In genomic region chr1:52668743-52669323, GRCm38 (mm10) we compare ENCODE assay signal across 25 mouse cellular contexts. TPM values are rescaled to one million over a fixed set of nuclear protein-coding genes. Genes with fewer than 3 reads are reported as not detected.
DNase-seq lines count a peak whose midpoint lies in the region; ATAC-seq and TF ChIP-seq lines count a peak whose summit lies in the region.
"Had no signal": no experiment of that assay in that cellular context is flagged by ENCODE, and none has a peak within 500 bp of the region (broad histone marks: within the 10 kb centered on the region; RNA-seq: fewer than 3 reads in every experiment).

No protein-coding gene starts in this region.

- no peaks in the 10 kb centered on the region for H3K36me3 ChIP-seq in forebrain, embryonic 14.5 days (ENCODE audit: control insufficient read depth, insufficient read depth, low read length)
- no peaks in the 10 kb centered on the region for H3K36me3 ChIP-seq in forebrain, embryonic 12.5 days (replicated peaks)
- no peaks in the 10 kb centered on the region for H3K36me3 ChIP-seq in heart, embryonic 14.5 days (ENCODE audit: control insufficient read depth, insufficient read depth, low read length)
- 0 out of 2 replicates have a peak, but pooled peaks cover 4% of the 10 kb centered on the region for H3K36me3 ChIP-seq in midbrain, embryonic 13.5 days
- no peaks in the 10 kb centered on the region for H3K36me3 ChIP-seq in midbrain, embryonic 11.5 days (ENCODE audit: control insufficient read depth, insufficient read depth, low read length)
- H3K36me3 ChIP-seq: embryonic facial prominence, embryonic 15.5 days; G1E; limb, embryonic 13.5 days; stomach, embryonic 15.5 days had no signal

- H3K4me1 ChIP-seq in forebrain, embryonic 14.5 days (ENCODE audit: control insufficient read depth, insufficient read depth, low read length), result no peaks in the 10 kb centered on the region; the same call in 1 of the 2 replicates
- peaks cover 7% of the 10 kb centered on the region; the same call in 1 of the 2 replicates for H3K4me1 ChIP-seq in forebrain, embryonic 12.5 days
- peaks cover 2 to 10% of the 10 kb centered on the region in 2 experiments; a peak in 3 of 4 replicates for H3K4me1 ChIP-seq in heart, embryonic 14.5 days (ENCODE audit: control insufficient read depth in 2 of 2, insufficient read depth in 2 of 2, low read length in 2 of 2)
- H3K4me1 ChIP-seq in midbrain, embryonic 13.5 days (replicated peaks), result peaks cover 8% of the 10 kb centered on the region
- no peaks in the 10 kb centered on the region; the same call in 1 of the 2 replicates for H3K4me1 ChIP-seq in midbrain, embryonic 11.5 days (ENCODE audit: control insufficient read depth, insufficient read depth, low read length)
- H3K4me1 ChIP-seq: embryonic facial prominence, embryonic 15.5 days; limb, embryonic 13.5 days; stomach, embryonic 15.5 days had no signal

- no peak overlapping the region for H3K4me3 ChIP-seq in forebrain, embryonic 14.5 days (ENCODE audit: low read depth, low read length)
- no peak overlapping the region for H3K4me3 ChIP-seq in forebrain, embryonic 12.5 days (replicated peaks)
- H3K4me3 ChIP-seq in heart, embryonic 14.5 days (ENCODE audit: control insufficient read depth in 1 of 2, insufficient read depth in 1 of 2, low read depth in 1 of 2, low read length in 2 of 2), result no peak overlapping the region
- H3K4me3 ChIP-seq in midbrain, embryonic 13.5 days (replicated peaks), result no peak overlapping the region
- H3K4me3 ChIP-seq in midbrain, embryonic 11.5 days (ENCODE audit: low read depth, low read length), result no peak overlapping the region
- H3K4me3 ChIP-seq: embryonic facial prominence, embryonic 15.5 days; limb, embryonic 13.5 days; megakaryocyte, embryonic 14.5 days; stomach, embryonic 15.5 days had no signal

- peak; percentile 48 for ATAC-seq in forebrain, embryonic 14.5 days
- no peak for ATAC-seq in forebrain, embryonic 12.5 days (ENCODE audit: low FRiP score)
- ATAC-seq in heart, embryonic 14.5 days (ENCODE audit: insufficient number of reproducible peaks, insufficient read depth, low FRiP score, low read depth), result no peak
- ATAC-seq in midbrain, embryonic 13.5 days, result peak; percentile 59
- ATAC-seq in midbrain, embryonic 11.5 days (ENCODE audit: low FRiP score), result no peak
- ATAC-seq: intestine, postnatal 0 days; lung, postnatal 0 days had no signal

- H3K9me3 ChIP-seq in forebrain, embryonic 14.5 days (replicated peaks; ENCODE audit: control insufficient read depth, low read length), result no peaks in the 10 kb centered on the region
- H3K9me3 ChIP-seq in forebrain, embryonic 12.5 days, result no peaks in the 10 kb centered on the region
- H3K9me3 ChIP-seq in heart, embryonic 14.5 days (ENCODE audit: control insufficient read depth, low read length), result peaks cover 5% of the 10 kb centered on the region; the same call in 1 of the 2 replicates
- no peaks in the 10 kb centered on the region for H3K9me3 ChIP-seq in midbrain, embryonic 13.5 days
- no peaks in the 10 kb centered on the region for H3K9me3 ChIP-seq in midbrain, embryonic 11.5 days (ENCODE audit: control insufficient read depth, low read length)
- H3K9me3 ChIP-seq: embryonic facial prominence, embryonic 15.5 days; G1E; limb, embryonic 13.5 days; stomach, embryonic 15.5 days had no signal

- DNase-seq in forebrain, embryonic 14.5 days (ENCODE audit: low spot score), result peak; percentile 47
- DNase-seq in heart, adult 8-10 months (ENCODE audit: low spot score), result no peak
- DNase-seq in midbrain, embryonic 11.5 days (ENCODE audit: low spot score, missing footprints), result no peak
- DNase-seq in brain, embryonic 14.5 days (ENCODE audit: low read depth), result peak; percentile 77
- DNase-seq in thymus, postnatal 25 days, result no peak
- DNase-seq: adrenal gland, postnatal 14 days; cerebellum, adult 18-20 months; cerebellum, postnatal 10 days; gastrocnemius, postnatal 25 days; heart, adult 11 months; kidney, postnatal 25 days; lung, postnatal 4 days; right cerebral cortex, postnatal 25 days had no signal

- no peak overlapping the region for H3K9ac ChIP-seq in forebrain, embryonic 14.5 days (ENCODE audit: low read length)
- no peak overlapping the region for H3K9ac ChIP-seq in forebrain, embryonic 12.5 days
- peak overlapping the region; percentile 10; the same call in 1 of the 2 replicates for H3K9ac ChIP-seq in heart, embryonic 14.5 days (ENCODE audit: low read length)
- no peak overlapping the region for H3K9ac ChIP-seq in midbrain, embryonic 13.5 days (replicated peaks)
- no peak overlapping the region for H3K9ac ChIP-seq in midbrain, embryonic 11.5 days (ENCODE audit: low read length)
- H3K9ac ChIP-seq: embryonic facial prominence, embryonic 15.5 days; hindbrain, embryonic 14.5 days; limb, embryonic 13.5 days; stomach, embryonic 15.5 days had no signal

- H3K4me2 ChIP-seq in forebrain, embryonic 14.5 days (ENCODE audit: low read length), result no peak overlapping the region
- no peak overlapping the region for H3K4me2 ChIP-seq in forebrain, embryonic 12.5 days
- H3K4me2 ChIP-seq in heart, embryonic 14.5 days (ENCODE audit: low read length), result no peak overlapping the region
- no peak overlapping the region for H3K4me2 ChIP-seq in midbrain, embryonic 13.5 days (replicated peaks)
- H3K4me2 ChIP-seq in midbrain, embryonic 11.5 days, result no peak overlapping the region
- H3K4me2 ChIP-seq: embryonic facial prominence, embryonic 15.5 days; hindbrain, embryonic 14.5 days; limb, embryonic 13.5 days; liver, embryonic 11.5 days; stomach, embryonic 15.5 days had no signal

- H3K27ac ChIP-seq in forebrain, embryonic 14.5 days (ENCODE audit: low read depth, low read length), result no peak overlapping the region
- H3K27ac ChIP-seq in forebrain, embryonic 12.5 days, result no peak overlapping the region
- H3K27ac ChIP-seq in heart, embryonic 14.5 days (replicated peaks in 1 of 2; ENCODE audit: control insufficient read depth in 1 of 2, insufficient read depth in 1 of 2, low read depth in 2 of 2, low read length in 2 of 2), result peak overlapping the region in 1 of 2 experiments; percentile 17; a peak in 1 of 4 replicates
- peak overlapping the region; percentile 56 for H3K27ac ChIP-seq in midbrain, embryonic 13.5 days
- H3K27ac ChIP-seq in midbrain, embryonic 11.5 days (ENCODE audit: low read depth, low read length), result no peak overlapping the region
- H3K27ac ChIP-seq: embryonic facial prominence, embryonic 15.5 days; hindbrain, embryonic 14.5 days; limb, embryonic 13.5 days; stomach, embryonic 15.5 days had no signal

- TF ChIP-seq CTCF in brain, embryonic 14.5 days (IDR thresholded peaks at IDR 0.05; ENCODE audit: borderline replicate concordance, extremely low read depth, insufficient read depth, insufficient read length), result no peak

- 23% methylated on average over 7 of the region's 7 CpGs for WGBS in forebrain, embryonic 14.5 days
- WGBS in forebrain, embryonic 12.5 days, result 25% methylated on average over 7 of the region's 7 CpGs
- WGBS in heart, embryonic 14.5 days, result 27% methylated on average over 7 of the region's 7 CpGs
- WGBS in midbrain, embryonic 13.5 days, result 24% methylated on average over 7 of the region's 7 CpGs
- 34% methylated on average over 7 of the region's 7 CpGs for WGBS in midbrain, embryonic 11.5 days

- TF ChIP-seq POLR2A in brain, embryonic 14.5 days (IDR thresholded peaks at IDR 0.05; ENCODE audit: borderline replicate concordance, extremely low read depth, insufficient read depth, insufficient read length, poor library complexity, severe bottlenecking), result no peak

- H3K27me3 ChIP-seq in forebrain, embryonic 14.5 days (replicated peaks; ENCODE audit: control insufficient read depth, insufficient read depth, low read length), result no peaks in the 10 kb centered on the region
- no peaks in the 10 kb centered on the region for H3K27me3 ChIP-seq in forebrain, embryonic 12.5 days
- no peaks in the 10 kb centered on the region for H3K27me3 ChIP-seq in heart, embryonic 14.5 days (ENCODE audit: control insufficient read depth, insufficient read depth, low read length)
- H3K27me3 ChIP-seq in midbrain, embryonic 13.5 days, result no peaks in the 10 kb centered on the region
- H3K27me3 ChIP-seq in midbrain, embryonic 11.5 days (ENCODE audit: control insufficient read depth, insufficient read depth, low read length), result no peaks in the 10 kb centered on the region
- H3K27me3 ChIP-seq: embryonic facial prominence, embryonic 15.5 days; limb, embryonic 13.5 days; megakaryocyte, embryonic 14.5 days; stomach, embryonic 15.5 days had no signal

RNA-seq across cellular contexts. Expression of gene Nemp2, which starts 38.3 kb away (rescaled TPM):
- polyA plus RNA-seq in forebrain, embryonic 14.5 days (2014; fragmentation: Nextera tagmentation; extraction: Ambion mirVana), result 9.5 and 10.1 TPM in 2 replicates
- 10.9 and 12.2 TPM in 2 replicates for polyA plus RNA-seq in forebrain, embryonic 12.5 days (2016; fragmentation: Nextera tagmentation; extraction: Ambion mirVana)
- polyA plus RNA-seq in heart, embryonic 14.5 days (2014; fragmentation: Nextera tagmentation; extraction: Ambion mirVana), result 5.6 and 6.3 TPM in 2 replicates
- 1 to 10 TPM in 1 of 4 experiments, under 1 TPM in 3; 0.71 to 1.3 (median 0.93) TPM for total RNA-seq in heart, adult 8-10 months (2022)
- polyA plus RNA-seq in midbrain, embryonic 13.5 days (2015; fragmentation: Nextera tagmentation; extraction: Ambion mirVana), result 7.7 and 8.0 TPM in 2 replicates
- 9.2 and 12.6 TPM in 2 replicates for polyA plus RNA-seq in midbrain, embryonic 11.5 days (2014; fragmentation: Nextera tagmentation; extraction: Ambion mirVana)
- polyA plus RNA-seq in brain, embryonic 14.5 days (2012; rRNA removed), result 19.9 and 25.6 TPM in 2 replicates

RNA-seq across cellular contexts. Expression of gene Mfsd6, which starts 58.4 kb away (rescaled TPM):
- polyA plus RNA-seq in forebrain, embryonic 14.5 days (2014; fragmentation: Nextera tagmentation; extraction: Ambion mirVana), result 4.3 and 7.2 TPM in 2 replicates
- polyA plus RNA-seq in forebrain, embryonic 12.5 days (2016; fragmentation: Nextera tagmentation; extraction: Ambion mirVana), result 3.9 and 4.0 TPM in 2 replicates
- 5.3 and 5.7 TPM in 2 replicates for polyA plus RNA-seq in heart, embryonic 14.5 days (2014; fragmentation: Nextera tagmentation; extraction: Ambion mirVana)
- 10 to 100 TPM; 19.9 to 22.8 (median 21.4) TPM for total RNA-seq in heart, adult 8-10 months (2022)
- 7.0 and 8.1 TPM in 2 replicates for polyA plus RNA-seq in midbrain, embryonic 13.5 days (2015; fragmentation: Nextera tagmentation; extraction: Ambion mirVana)
- 3.1 and 3.4 TPM in 2 replicates for polyA plus RNA-seq in midbrain, embryonic 11.5 days (2014; fragmentation: Nextera tagmentation; extraction: Ambion mirVana)
- polyA plus RNA-seq in brain, embryonic 14.5 days (2012; rRNA removed), result 14.3 and 21.8 TPM in 2 replicates

Comparison
In these comparisons a context has a peak if more than half of its experiments do, and no peak if none do; other contexts are left out.
1. ATAC-seq: peak in forebrain, embryonic 14.5 days (single experiment) and midbrain, embryonic 13.5 days (single experiment); none in forebrain, embryonic 12.5 days (single experiment), heart, embryonic 14.5 days (single experiment) and midbrain, embryonic 11.5 days (single experiment).
2. DNase-seq: peak in forebrain, embryonic 14.5 days (single experiment) and brain, embryonic 14.5 days (single experiment); none in heart, adult 8-10 months (single experiment), midbrain, embryonic 11.5 days (single experiment) and thymus, postnatal 25 days (single experiment).